Mouse (Mus musculus): Measurements from ENCODE around the gene Csnk1g2. TPM values are rescaled to one million over a fixed set of nuclear protein-coding genes. Genes with fewer than 3 reads are reported as not detected.

Csnk1g2 gene
- polyA plus RNA-seq, 1 experiment: 165 TPM

DNA sequence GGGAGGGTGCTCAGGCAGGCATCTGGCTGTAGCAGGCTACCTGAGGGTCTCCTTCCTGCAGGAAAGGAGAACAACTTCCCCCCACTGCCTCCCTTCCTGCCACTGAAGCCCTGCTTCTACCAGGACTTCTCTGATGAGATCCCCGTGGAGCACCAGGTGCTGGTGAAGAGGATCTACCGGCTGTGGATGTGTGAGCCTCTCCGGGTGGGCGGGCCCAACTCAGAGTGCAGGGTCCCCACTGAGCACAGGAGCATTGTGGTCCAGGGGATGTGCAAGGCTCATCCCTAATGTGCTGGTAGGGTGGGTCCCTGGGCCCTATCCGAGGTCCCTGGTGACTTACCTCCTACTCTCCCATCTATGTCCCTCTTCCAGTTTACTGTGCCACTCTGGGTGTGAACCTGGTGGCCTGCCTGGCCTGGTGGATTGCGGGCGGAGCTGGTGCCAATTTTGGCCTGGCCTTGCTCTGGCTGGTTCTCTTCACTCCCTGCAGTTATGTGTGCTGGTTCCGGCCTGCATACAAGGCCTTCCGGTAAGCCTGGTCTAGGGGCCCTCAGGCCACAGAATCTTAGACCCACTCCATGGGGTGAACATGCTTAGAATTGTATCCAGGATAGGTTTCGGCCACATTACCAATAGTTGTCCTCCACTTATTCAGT lies 13.2 kb upstream of the Csnk1g2 start:
- Histone ChIP-seq H3K4me3 (ENCODE audit: insufficient read depth, poor library complexity, severe bottlenecking) (no peak overlapping the region), H3K36me3 (ENCODE audit: control insufficient read depth, insufficient read depth) (peaks cover 50% of the 10 kb centered on the region), H3K79me3 (ENCODE audit: low read depth) (peaks cover 28% of the 10 kb centered on the region), H3K27me3 (ENCODE audit: control insufficient read depth, insufficient read depth, insufficient read length) (no peaks in the 10 kb centered on the region), H3ac (ENCODE audit: control insufficient read depth, insufficient read length, low read depth) (no peak overlapping the region), H3K79me2 (ENCODE audit: control insufficient read depth, insufficient read depth) (peaks cover 46% of the 10 kb centered on the region)
- TF ChIP-seq MYOG (IDR thresholded peaks at IDR 0.05; ENCODE audit: control insufficient read depth, extremely low read depth, insufficient read length): no peak
- no peak for TF ChIP-seq CTCF (IDR thresholded peaks at IDR 0.05; ENCODE audit: control insufficient read depth, insufficient read depth, insufficient read length)
- no peak for TF ChIP-seq CEBPB (IDR thresholded peaks at IDR 0.05; ENCODE audit: low read depth)
- no peak for TF ChIP-seq MYOD1 (IDR thresholded peaks at IDR 0.05; ENCODE audit: control insufficient read depth, insufficient read length, low read depth)
- TF ChIP-seq FOSL1 (IDR thresholded peaks at IDR 0.05; ENCODE audit: insufficient read depth, low read length, poor library complexity, severe bottlenecking): no peak
- TF ChIP-seq MAX (IDR thresholded peaks at IDR 0.05): no peak
- no peak for TF ChIP-seq USF1 (IDR thresholded peaks at IDR 0.05; ENCODE audit: low read depth)

DNA sequence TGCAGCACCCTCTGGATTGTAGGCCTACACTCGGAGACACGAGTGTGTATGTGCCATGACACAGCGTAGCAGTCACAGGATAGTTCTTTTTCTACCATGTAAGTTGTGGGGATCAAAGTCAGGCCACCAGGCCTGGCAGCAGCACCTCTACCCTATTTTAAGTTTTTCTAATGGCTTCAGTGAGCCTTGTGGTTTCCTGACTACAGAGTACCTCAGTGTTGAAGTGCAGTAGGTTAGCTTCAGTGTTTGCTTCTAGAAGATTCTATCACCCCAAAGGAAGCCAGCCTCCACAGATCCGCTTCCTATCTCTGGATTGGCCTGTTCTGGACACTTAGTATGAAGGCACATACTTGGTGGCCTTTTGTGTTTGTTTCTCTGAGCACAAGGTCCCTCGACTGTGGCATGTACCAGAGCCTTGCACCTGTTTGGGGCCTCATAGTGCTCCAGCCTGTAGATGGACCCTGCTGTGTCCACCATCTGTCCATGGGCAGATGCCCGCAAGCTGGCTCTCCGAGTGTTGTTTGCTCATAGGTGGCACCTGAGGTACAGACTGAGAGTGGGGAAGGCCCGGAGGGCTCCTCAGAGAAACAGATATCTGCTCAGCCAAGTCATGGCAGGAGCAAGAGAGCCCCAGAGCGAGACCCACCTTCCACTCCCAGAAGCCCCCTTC lies 12.4 kb upstream of the Csnk1g2 start:
- Histone ChIP-seq H3K79me2 (ENCODE audit: control insufficient read depth, insufficient read depth) (peaks cover 38% of the 10 kb centered on the region), H3ac (ENCODE audit: control insufficient read depth, insufficient read length, low read depth) (no peak overlapping the region), H3K4me3 (ENCODE audit: insufficient read depth, poor library complexity, severe bottlenecking) (no peak overlapping the region), H3K79me3 (ENCODE audit: low read depth) (peaks cover 19% of the 10 kb centered on the region), H3K36me3 (ENCODE audit: control insufficient read depth, insufficient read depth) (peaks cover 57% of the 10 kb centered on the region), H3K27me3 (ENCODE audit: control insufficient read depth, insufficient read depth, insufficient read length) (no peaks in the 10 kb centered on the region)
- TF ChIP-seq MYOG (IDR thresholded peaks at IDR 0.05; ENCODE audit: control insufficient read depth, extremely low read depth, insufficient read length) (no peak), MYOD1 (IDR thresholded peaks at IDR 0.05; ENCODE audit: control insufficient read depth, insufficient read length, low read depth) (no peak), MAX (IDR thresholded peaks at IDR 0.05) (no peak), FOSL1 (IDR thresholded peaks at IDR 0.05; ENCODE audit: insufficient read depth, low read length, poor library complexity, severe bottlenecking) (no peak), USF1 (IDR thresholded peaks at IDR 0.05; ENCODE audit: low read depth) (no peak), CEBPB (IDR thresholded peaks at IDR 0.05; ENCODE audit: low read depth) (no peak), CTCF (IDR thresholded peaks at IDR 0.05; ENCODE audit: control insufficient read depth, insufficient read depth, insufficient read length) (no peak)

DNA sequence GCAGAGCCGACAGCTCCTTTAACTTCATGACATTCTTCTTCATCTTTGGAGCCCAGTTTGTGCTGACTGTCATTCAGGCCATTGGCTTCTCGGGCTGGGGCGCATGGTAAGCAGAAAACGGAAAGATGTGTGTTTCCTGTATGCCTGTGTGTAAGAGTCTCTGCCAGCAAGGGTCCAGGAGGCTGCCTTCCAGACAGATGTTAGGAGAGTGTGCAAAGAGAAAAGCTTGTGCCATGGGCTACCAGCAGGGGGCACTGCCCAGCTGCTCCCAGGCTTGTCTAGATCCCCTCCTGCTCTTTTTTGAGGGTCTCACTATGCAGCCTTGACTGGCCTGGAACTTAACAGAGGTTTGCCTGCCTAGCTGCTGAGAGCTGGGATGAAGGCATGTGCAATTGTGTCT lies 11.6 kb upstream of the Csnk1g2 start:
- Histone ChIP-seq H3K4me3 (ENCODE audit: insufficient read depth, poor library complexity, severe bottlenecking) (no peak overlapping the region), H3ac (ENCODE audit: control insufficient read depth, insufficient read length, low read depth) (no peak overlapping the region), H3K27me3 (ENCODE audit: control insufficient read depth, insufficient read depth, insufficient read length) (no peaks in the 10 kb centered on the region), H3K36me3 (ENCODE audit: control insufficient read depth, insufficient read depth) (peaks cover 63% of the 10 kb centered on the region), H3K79me2 (ENCODE audit: control insufficient read depth, insufficient read depth) (peaks cover 30% of the 10 kb centered on the region), H3K79me3 (ENCODE audit: low read depth) (peaks cover 13% of the 10 kb centered on the region)
- TF ChIP-seq CTCF (IDR thresholded peaks at IDR 0.05; ENCODE audit: control insufficient read depth, insufficient read depth, insufficient read length): peak; percentile 54
- no peak for TF ChIP-seq FOSL1 (IDR thresholded peaks at IDR 0.05; ENCODE audit: insufficient read depth, low read length, poor library complexity, severe bottlenecking)

DNA sequence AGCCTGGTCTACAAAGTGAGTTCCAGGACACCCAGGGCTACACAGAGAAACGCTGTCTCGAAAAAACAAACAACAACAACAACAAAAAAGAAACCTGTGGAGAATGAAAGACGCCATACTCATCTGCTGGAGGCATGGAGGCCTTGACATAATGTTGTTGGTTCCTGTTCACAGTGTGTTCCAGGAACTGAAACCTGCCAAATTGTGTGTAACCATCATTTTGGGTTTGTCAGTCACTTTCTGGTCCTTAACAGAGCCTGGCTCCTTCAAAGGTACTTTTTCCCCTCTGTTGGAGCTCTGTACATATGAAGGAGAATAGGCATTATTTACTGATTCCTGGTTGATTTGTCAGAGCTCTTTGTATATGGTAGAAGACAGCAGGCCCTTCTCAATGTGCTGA lies 10.7 kb upstream of the Csnk1g2 start:
- TF ChIP-seq FOSL1 (IDR thresholded peaks at IDR 0.05; ENCODE audit: insufficient read depth, low read length, poor library complexity, severe bottlenecking) (no peak), CEBPB (IDR thresholded peaks at IDR 0.05; ENCODE audit: low read depth) (no peak), MYOD1 (IDR thresholded peaks at IDR 0.05; ENCODE audit: control insufficient read depth, insufficient read length, low read depth) (no peak), MAX (IDR thresholded peaks at IDR 0.05) (no peak), MYOG (IDR thresholded peaks at IDR 0.05; ENCODE audit: control insufficient read depth, extremely low read depth, insufficient read length) (no peak), USF1 (IDR thresholded peaks at IDR 0.05; ENCODE audit: low read depth) (no peak), CTCF (IDR thresholded peaks at IDR 0.05; ENCODE audit: control insufficient read depth, insufficient read depth, insufficient read length) (no peak)

DNA sequence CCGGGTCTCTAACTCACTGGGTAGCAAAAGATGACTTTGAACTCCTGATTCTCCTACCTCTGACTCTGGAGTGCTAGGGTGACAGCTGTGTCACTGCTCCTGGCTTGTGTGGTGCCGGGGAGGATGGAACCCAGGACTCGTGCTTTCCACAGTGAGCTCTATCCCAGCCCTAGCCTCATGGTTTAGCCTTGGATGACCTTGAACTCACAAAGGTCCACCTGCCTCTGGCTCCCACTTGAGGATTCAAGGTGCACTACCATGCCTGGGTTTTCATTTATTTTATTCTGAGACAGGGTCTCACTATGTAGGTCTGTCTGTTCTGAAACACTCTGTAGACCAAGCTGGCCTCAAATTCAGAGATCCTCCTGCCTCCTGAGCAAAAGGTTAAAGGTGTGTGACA lies 8.8 kb upstream of the Csnk1g2 start:
- Histone ChIP-seq H3K27me3 (ENCODE audit: control insufficient read depth, insufficient read depth, insufficient read length) (no peaks in the 10 kb centered on the region), H3K79me2 (ENCODE audit: control insufficient read depth, insufficient read depth) (peaks cover 2% of the 10 kb centered on the region), H3ac (ENCODE audit: control insufficient read depth, insufficient read length, low read depth) (no peak overlapping the region), H3K4me3 (ENCODE audit: insufficient read depth, poor library complexity, severe bottlenecking) (no peak overlapping the region), H3K36me3 (ENCODE audit: control insufficient read depth, insufficient read depth) (peaks cover 40% of the 10 kb centered on the region), H3K79me3 (ENCODE audit: low read depth) (no peaks in the 10 kb centered on the region)
- TF ChIP-seq MAX (IDR thresholded peaks at IDR 0.05) (no peak), CEBPB (IDR thresholded peaks at IDR 0.05; ENCODE audit: low read depth) (no peak), MYOG (IDR thresholded peaks at IDR 0.05; ENCODE audit: control insufficient read depth, extremely low read depth, insufficient read length) (no peak), USF1 (IDR thresholded peaks at IDR 0.05; ENCODE audit: low read depth) (no peak), FOSL1 (IDR thresholded peaks at IDR 0.05; ENCODE audit: insufficient read depth, low read length, poor library complexity, severe bottlenecking) (no peak), CTCF (IDR thresholded peaks at IDR 0.05; ENCODE audit: control insufficient read depth, insufficient read depth, insufficient read length) (no peak), MYOD1 (IDR thresholded peaks at IDR 0.05; ENCODE audit: control insufficient read depth, insufficient read length, low read depth) (no peak)

More for the DNA sequence above, 10.7 kb upstream of the Csnk1g2 start:
- Histone ChIP-seq H3K27me3 (ENCODE audit: control insufficient read depth, insufficient read depth, insufficient read length) (no peaks in the 10 kb centered on the region), H3ac (ENCODE audit: control insufficient read depth, insufficient read length, low read depth) (no peak overlapping the region), H3K79me2 (ENCODE audit: control insufficient read depth, insufficient read depth) (peaks cover 21% of the 10 kb centered on the region), H3K36me3 (ENCODE audit: control insufficient read depth, insufficient read depth) (peaks cover 55% of the 10 kb centered on the region), H3K79me3 (ENCODE audit: low read depth) (peaks cover 8% of the 10 kb centered on the region), H3K4me3 (ENCODE audit: insufficient read depth, poor library complexity, severe bottlenecking) (no peak overlapping the region)
